Mouse (Mus musculus): Measurements from ENCODE around the gene Fbxo9.

DNA sequence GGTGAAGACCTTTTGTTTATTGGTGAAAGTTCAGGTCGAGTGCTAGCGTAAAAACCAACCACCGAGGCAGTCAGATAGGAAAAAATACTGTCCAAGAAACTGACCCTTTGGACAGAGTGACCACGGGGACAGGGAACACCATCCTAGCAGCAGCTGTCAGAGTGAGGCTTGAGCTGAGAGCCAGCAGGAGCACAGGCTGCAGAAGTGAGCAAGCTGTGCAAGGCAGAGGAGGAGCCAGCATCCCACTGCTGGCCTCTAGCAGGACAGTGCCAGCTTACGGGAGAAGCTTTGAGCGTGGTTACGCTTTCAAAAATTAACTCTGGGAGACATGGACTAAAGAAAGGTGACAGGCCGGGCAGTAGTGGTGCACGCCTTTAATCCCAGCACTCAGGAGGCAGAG is 21.1 kb downstream of the Fbxo9 start:
- TF ChIP-seq USF1 (IDR thresholded peaks at IDR 0.05; ENCODE audit: low read depth, low read length): no peak
- TF ChIP-seq MXI1 (IDR thresholded peaks at IDR 0.05; ENCODE audit: low read depth, low read length): no peak
- TF ChIP-seq CTCF (conservative IDR thresholded peaks at IDR 0.05 in 1 of 2, IDR thresholded peaks at IDR 0.05 in 1 of 2; ENCODE audit: low read depth in 2 of 2, low read length in 2 of 2): no peak
- no peak for TF ChIP-seq HCFC1 (IDR thresholded peaks at IDR 0.05; ENCODE audit: low read depth, low read length)
- no peak for TF ChIP-seq ZC3H11A (IDR thresholded peaks at IDR 0.05; ENCODE audit: low read depth, low read length)
- TF ChIP-seq POLR2A (IDR thresholded peaks at IDR 0.05; ENCODE audit: low read depth, low read length): no peak
- TF ChIP-seq RCOR1 (conservative IDR thresholded peaks at IDR 0.05; ENCODE audit: low read depth, low read length): no peak
- no peak for TF ChIP-seq MAX (IDR thresholded peaks at IDR 0.05; ENCODE audit: low read length)
- no peak for TF ChIP-seq RAD21 (IDR thresholded peaks at IDR 0.05; ENCODE audit: low read depth, low read length)
- no peak for TF ChIP-seq KAT2A (IDR thresholded peaks at IDR 0.05; ENCODE audit: insufficient replicate concordance, low read length)

Data from CH12.LX (cell line).